Mouse (Mus musculus): ENCODE measurements around the gene 1700056E22Rik.

- no peak for TF ChIP-seq CTCF (IDR thresholded peaks at IDR 0.05; ENCODE audit: low read depth)
- no peak for TF ChIP-seq EP300 (IDR thresholded peaks at IDR 0.05; ENCODE audit: low read depth)
Measured at GRCm38 (mm10) chr1:184060381-184060780, 26.3 kb upstream of the 1700056E22Rik start.
